Mouse (Mus musculus) bone marrow macrophage, adult 2 months (primary cell): ENCODE data around the gene Col4a3.
A peak's percentile ranks its signal among the peaks of the same experiment; 100 is the strongest.

Experiments used
- CTCF ChIP-seq: IDR thresholded peaks from 2 replicates; pipeline ENCODE4 v1.5.1; 2012; ENCODE audit warnings: low read depth, mild to moderate bottlenecking, low read length, moderate library complexity
- POLR2A ChIP-seq: IDR thresholded peaks from 2 replicates; pipeline ENCODE4 v1.6.1; 2012; ENCODE audit warnings: mild to moderate bottlenecking, low read depth, low read length, borderline replicate concordance

DNA sequence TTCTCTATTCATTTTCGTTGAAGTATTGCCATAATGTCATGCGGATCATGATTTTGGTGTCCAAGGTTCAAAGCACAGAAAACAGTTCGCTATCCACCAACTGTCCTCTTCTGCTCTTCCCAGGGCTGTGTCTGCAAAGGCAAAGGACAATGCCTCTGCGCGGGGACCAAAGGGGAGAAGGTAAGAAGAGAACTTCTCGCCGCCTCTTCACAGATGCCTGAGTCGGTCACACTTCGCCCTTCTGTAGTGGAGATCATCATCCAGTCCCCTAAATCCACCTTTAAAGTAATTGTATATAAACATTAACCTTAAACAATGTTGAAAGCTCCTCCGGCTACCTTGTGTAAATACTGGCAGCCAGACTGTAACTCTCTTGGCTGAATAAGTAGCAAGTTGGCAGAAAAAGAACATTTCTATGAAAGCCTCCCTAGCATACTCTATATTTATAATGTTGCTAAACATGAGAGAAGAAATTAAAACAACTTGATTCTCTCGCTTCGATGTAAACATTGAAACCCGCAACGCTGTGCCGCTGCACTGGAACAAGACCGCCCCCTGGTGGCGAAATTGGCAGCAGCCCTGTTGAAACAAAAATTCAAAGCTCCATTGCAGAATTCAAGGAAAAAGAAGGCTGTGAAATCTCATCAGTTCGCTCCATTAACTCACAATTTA is 54.7 kb downstream of the Col4a3 start:
- TF ChIP-seq POLR2A (no peak), CTCF (peak; percentile 97)
